Mouse (Mus musculus) embryo, embryonic 11 days (tissue): ENCODE measurements around the gene Igfbpl1.
A peak's percentile ranks its signal among the peaks of the same experiment; 100 is the strongest.

ENCODE experiments used
- DNase-seq: peaks from one replicate; pipeline ENCODE4 v3.0.0-alpha.2; 2015

Gene Igfbpl1

DNA sequence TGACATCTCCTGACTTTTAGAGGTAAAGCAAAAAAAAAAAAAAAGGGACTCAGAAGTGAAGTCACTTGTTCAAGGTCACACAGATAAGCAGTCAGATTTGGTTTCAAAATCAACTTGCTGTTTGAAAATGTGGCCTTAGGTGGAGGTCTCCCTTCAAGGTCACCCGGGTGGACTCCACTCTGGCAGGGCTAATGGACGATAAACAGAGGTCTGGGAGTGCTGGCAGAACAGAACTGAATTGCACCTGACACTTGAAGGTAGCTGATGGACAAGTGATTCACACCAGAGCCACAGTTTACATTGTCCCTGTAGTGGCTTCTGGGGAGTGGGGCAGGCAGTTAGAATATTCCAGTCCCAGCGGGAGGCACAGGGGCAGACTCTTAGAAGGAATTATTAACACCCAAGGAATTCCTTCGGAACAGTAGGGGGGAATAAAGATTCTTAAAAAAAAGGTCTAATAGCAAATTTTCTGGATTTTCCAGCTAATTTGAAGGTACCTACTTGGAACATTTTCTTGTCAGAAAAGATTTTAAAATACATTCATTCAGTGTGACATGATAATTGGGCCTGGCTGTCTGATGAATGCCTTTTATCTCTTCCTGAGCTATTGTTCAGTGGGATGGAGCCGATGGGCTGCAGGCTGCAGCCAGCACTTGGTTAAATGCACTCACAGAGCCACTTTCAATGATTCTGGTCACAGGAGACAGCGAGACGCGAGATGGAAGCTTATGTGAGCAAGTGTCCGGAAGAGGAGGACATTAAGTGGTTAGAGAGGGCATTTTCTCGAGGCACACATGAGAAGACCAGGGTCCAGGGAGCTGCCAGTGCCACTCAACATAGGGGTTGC, 56.7 kb downstream of the Igfbpl1 start:
- peak; percentile 39 for DNase-seq

DNA sequence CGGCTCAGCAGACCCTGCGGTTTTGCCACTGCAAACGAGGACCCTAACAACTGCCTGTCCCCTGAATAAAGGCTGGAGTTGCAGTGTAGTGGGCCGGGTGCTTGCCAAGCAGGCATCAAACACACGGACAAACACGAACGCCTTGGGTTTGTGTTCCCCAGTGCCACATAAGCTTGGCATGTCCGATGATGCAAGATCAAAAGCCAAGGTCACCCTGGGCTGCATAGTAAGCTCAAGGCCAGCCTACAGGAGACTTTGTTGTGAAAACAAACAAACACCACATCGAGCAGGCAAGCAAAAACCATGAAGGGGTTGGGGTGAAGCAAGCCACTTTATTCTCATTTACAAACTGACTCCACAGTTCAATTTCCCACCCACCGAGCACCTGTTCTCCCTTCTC, 57.6 kb downstream of the Igfbpl1 start:
- DNase-seq, result no peak

DNA sequence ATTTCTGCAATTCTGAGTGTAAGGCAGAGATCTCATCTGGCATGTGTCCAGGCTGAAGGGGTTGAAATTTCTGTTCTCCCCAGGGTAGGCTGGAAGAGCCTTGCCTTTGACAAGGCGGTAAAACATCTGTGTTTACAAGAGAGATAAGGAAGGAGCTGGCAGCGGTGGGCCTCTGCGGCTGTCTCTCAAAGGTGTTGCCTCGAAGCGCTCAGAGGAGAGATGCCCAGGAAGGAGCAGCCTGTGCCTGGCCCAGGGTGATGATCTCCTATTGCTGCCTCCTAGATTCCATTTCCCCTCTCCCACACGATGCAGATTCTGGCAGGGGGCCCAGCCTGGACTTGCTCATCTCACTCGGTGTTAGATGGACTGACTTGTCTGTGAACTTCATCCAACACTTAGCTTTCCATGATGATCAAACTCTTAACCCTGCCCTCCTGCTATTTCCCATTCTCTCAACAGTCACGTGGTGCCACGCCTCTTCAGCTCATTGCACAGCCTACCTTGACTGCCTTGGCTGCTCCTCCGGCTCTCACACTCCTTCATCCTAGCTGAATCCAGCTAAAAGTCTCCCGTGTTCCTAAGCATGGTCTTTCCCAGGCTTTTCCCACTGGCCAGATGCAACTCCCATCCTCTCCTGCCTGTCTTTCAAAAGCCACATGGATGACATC, 58.7 kb downstream of the Igfbpl1 start:
- no peak for DNase-seq

DNA sequence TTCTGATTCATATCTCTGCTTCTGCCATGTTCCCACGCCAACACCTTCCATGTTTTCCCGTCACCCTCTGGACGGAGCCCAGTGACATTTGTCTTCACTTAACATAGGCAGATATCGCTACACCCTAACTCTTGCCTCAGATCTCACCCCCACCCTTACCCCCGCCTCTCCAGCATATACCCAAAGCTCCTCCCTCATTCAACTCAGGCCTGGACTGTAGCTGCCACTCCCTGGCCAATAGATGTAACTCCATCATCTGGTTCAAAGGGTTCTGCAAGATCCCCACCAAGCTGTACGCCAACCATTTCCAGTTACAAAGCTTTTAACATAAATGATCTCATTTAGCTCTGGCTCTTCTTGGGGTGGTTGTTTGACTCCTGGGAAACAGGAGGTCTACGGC, 59.9 kb downstream of the Igfbpl1 start:
- no peak for DNase-seq

DNA sequence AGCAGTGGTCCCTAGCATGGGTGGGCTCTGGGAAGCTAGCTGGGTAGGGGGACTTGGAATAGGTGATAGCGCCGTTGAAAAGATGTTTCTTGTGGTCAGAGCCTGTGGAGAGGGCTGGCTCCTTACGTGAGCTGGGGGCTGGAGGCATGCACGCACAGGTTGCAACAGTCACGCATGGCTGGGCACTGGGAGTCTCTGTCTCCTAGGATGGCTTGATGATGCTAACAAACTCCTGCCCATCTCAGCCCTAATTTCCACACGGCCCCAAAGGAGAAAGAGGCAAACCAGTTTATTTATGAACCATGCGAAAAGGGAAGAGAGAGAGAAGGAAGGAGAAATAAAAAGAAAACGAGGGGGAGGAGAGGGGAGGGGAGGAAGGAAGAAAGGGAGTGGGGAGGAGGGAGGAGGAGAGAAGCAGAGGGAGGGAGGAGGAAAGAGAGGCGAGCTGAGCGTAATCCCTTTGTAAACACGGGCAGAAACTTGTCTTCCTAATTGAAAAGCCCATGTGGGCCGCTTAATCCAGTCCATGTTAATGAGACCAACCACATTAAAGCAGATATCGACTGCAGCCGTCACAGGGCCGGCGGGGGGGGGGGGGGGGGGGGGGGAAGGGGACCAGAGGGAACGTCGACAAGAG, 61.0 kb downstream of the Igfbpl1 start:
- peak; percentile 60 for DNase-seq

DNA sequence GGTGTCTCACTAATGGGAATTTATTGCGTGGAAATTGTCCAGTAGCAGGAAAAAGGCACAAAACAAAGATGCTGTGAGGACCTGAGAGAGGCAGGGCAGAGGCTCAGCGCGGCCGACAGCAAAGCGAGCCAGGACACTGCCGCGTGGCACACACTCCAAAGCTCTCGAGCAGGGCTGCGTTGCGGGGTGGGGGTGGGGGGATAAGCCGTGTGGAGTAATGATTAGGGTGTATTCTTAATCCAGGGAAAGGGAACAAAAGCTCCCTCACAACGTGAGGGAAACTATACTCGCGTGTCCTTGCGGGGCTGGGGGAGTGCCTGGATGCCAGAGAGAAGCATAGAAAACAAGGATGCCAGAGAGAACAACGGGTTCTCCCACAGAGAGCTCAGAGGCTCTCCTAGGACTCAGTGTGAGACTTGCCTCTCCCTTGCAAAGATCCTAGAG, 61.6 kb downstream of the Igfbpl1 start:
- DNase-seq, result no peak

DNA sequence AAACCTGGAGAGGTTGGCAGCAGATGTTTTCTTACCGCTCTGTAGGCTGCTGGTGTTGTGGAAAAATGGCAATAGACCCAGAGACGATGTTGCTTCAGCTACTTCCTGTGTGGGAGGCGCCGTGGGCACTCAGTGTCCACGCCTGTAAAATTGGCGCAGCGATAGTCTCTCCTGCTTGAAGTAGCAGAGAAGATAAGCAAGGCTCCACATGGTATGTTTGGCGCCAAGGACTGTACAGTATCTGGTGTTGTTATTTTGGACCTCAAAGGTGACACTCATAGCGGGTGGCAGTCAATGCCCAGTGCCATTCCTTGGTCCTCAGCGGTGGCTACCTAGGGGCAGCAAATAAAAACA, 62.6 kb downstream of the Igfbpl1 start:
- DNase-seq, result no peak

DNA sequence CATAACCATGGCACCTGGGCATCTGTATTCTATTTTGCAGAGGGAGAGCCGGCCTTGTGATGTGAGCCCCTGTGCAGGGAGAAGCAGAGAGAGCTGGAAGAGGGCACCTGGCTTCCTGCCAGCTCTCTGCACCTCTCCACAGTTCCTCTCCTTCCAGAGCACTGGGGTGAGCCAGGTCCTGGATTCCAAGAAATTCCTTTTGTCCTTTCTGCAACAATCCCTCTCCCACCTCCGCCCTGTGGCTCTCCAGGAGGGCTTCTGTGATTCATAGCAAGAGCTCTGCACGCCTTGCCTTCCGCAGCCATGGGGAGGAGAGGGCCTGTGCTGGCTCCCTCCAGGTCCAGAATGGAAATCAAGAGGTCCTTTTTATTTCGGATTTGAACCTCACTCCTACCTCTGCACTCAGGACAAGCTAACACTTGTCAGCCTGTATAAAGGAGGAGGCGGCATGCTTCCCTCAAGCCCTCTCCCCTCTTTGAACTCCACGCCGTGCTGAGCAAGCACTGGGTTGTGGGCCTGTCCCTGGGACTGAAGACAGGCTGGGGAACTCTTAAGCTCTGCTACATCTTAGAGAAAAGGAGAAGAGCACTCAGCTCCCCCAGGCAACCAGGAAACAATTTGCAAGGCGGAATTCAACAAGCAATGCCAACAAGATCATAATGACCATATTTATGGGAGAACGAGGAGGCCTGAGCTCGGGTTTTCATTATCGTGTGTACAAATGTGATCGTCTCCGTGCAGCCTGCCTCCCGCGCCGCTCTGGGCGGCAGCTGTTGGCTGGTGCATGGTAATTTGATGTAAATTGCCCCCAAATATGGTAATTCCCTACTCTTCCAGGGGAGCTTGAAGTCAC, 63.2 kb downstream of the Igfbpl1 start:
- peak; percentile 63 for DNase-seq

DNA sequence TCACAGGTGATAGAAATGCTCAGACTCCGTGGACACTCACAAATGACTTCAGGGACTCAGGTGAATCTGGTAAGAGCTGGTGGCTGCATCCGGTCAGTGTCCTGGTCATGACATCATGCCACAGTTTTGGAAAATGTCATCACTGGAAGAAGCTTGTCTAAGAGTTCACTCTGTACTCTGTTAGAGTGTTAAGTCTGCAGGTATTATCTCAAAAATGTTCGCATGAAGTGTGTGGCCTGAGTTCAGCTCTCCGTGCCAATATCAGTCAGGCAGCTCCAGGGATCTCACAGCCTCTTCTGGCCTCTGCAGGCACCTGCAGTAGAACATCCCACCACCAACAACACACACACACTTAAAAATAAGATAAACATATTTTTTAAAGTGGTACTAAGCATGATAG, 64.1 kb downstream of the Igfbpl1 start:
- DNase-seq, result no peak
